Mouse (Mus musculus): ENCODE results near the gene Elmo1. TPM values are rescaled to one million over a fixed set of nuclear protein-coding genes. Genes with fewer than 3 reads are reported as not detected.

Gene Elmo1
- polyA plus RNA-seq, 1 experiment from 2014 or later, result 17.4 TPM

DNA sequence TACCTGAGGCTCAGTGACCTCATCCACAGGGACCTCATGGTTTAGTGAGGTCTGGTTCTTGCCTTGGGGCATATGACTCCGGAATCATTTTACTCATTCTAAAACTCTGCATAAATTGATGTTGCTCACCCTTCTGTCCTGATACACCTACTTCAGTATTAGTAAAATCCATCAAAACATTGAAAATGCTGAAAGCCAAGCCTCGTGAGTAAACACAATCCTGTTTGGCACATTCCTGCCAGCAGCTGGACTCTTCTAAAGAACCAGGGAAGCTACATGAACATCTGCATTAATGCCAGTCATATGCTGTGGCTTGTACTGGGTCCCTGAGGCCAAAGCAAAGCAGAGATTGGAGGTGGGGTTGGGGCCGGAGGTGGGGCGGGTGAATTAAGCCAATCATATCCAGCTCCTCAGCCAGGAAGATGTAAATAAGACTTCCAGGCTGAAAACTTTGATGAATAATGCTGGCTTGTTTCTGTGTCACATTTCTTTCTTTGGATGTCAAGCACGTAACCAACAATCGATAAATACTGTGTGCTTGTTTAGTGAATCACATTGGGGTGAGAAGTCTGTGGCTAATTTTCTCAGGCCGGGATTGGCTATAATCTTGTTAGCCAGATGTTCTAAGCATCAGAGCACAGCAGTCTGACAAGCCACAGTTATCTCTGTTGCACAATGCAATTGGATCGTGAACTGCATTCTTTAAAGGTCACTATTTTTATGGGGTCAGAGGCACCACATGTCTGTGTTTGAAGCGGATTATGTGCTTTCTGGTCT lies 24.9 kb downstream of the Elmo1 start:
- Histone ChIP-seq H3K4me1 (peaks cover 11% of the 10 kb centered on the region; the same call in 1 of the 2 replicates), H3K4me3 (no peak overlapping the region), H3K36me3 (no peaks in the 10 kb centered on the region), H3K4me2 (no peak overlapping the region), H3K9ac (no peak overlapping the region), H3K9me3 (no peaks in the 10 kb centered on the region), H3K27me3 (no peaks in the 10 kb centered on the region), H3K27ac (no peak overlapping the region)
- WGBS, result 32% methylated on average over 9 of the region's 9 CpGs
- no peak for ATAC-seq (ENCODE audit: insufficient number of reproducible peaks, low FRiP score, low TSS enrichment, low read depth)

DNA sequence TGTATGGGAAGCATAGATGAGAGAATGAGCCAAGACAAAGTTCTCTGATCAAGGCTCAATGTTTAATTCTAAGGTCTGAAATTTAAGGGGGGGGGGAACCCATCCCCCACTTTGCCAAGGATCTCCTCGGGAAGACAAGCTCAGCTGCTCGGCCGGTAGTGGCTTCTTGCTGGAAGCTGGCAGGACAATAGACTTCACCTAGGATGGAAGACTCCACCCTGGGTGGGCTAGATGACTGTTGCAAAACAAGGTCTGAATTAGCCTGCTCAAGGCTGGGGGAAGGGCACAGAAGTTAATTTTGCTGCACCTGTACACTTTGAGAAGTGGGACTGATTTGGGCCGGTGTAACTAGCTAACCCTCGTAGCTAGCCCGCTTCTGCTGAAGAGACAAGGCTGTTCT lies 25.6 kb downstream of the Elmo1 start:
- 58% methylated on average over 6 of the region's 6 CpGs for WGBS
- no peak for ATAC-seq (ENCODE audit: insufficient number of reproducible peaks, low FRiP score, low TSS enrichment, low read depth)
- Histone ChIP-seq H3K9me3 (no peaks in the 10 kb centered on the region), H3K9ac (no peak overlapping the region), H3K36me3 (no peaks in the 10 kb centered on the region), H3K27me3 (no peaks in the 10 kb centered on the region), H3K4me3 (no peak overlapping the region), H3K4me1 (0 out of 2 replicates have a peak, but pooled peaks cover 7% of the 10 kb centered on the region), H3K4me2 (no peak overlapping the region), H3K27ac (no peak overlapping the region)

DNA sequence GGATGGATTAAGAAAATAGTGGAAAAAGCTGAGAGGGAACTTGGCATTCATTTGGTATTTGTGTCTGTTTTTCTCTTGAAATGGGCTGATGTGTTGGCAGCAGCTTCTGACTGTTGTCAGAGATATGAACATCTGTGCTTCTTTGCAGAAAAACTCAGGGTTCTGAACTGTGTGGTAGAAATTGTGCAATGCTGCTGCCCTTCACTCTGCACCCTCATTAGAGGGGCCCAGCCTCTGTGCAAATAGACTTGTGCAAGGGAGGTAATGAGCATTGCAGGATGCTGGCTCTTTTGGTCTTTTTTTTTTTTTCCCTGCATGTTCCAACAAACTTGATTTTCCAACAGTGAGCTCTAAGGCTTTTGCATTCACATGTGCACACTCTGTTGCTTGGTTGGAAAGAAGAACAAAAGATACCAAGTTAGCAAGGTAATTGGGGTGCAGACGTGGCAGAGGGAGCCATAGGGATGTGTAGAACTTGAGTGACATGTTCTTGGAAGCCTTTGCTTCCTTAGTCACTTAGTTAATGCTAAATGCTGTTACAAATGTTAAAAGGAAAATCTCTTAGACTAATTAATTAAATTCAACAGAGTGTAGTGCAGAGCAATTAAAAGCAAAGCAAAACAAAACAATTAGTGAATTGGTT lies 26.6 kb downstream of the Elmo1 start:
- Histone ChIP-seq H3K4me3 (no peak overlapping the region), H3K27me3 (no peaks in the 10 kb centered on the region), H3K36me3 (no peaks in the 10 kb centered on the region), H3K4me1 (0 out of 2 replicates have a peak, but pooled peaks cover 7% of the 10 kb centered on the region), H3K4me2 (no peak overlapping the region), H3K9ac (no peak overlapping the region), H3K27ac (no peak overlapping the region), H3K9me3 (no peaks in the 10 kb centered on the region)
- WGBS, result 33% methylated on average over 1 of the region's 1 CpGs
- no peak for ATAC-seq (ENCODE audit: insufficient number of reproducible peaks, low FRiP score, low TSS enrichment, low read depth)

DNA sequence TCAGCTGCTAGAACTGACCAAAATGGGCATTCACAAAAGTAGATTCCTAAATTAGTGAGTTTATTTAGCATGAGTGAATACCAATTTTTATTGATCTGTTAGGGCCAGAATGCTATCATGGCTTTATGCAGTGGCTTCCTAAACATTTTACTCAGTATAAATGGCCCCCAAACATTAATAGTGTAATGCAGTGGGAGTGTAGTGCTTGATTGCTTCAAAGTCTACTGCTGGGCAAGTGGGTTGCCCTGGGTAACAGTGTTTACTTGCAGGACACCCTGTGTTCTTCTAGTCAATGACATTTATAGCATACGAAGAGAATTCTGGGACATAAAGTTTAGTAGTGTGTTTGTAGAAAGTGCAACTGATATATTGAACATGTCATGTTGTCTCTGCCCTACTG lies 27.3 kb downstream of the Elmo1 start:
- H3K4me3 ChIP-seq, result no peak overlapping the region
- no peaks in the 10 kb centered on the region for H3K9me3 ChIP-seq
- no peak overlapping the region for H3K27ac ChIP-seq
- WGBS, result 70% methylated on average over 1 of the region's 1 CpGs
- H3K4me2 ChIP-seq, result no peak overlapping the region
- H3K36me3 ChIP-seq, result no peaks in the 10 kb centered on the region
- no peak for ATAC-seq (ENCODE audit: insufficient number of reproducible peaks, low FRiP score, low TSS enrichment, low read depth)
- H3K27me3 ChIP-seq, result no peaks in the 10 kb centered on the region
- 0 out of 2 replicates have a peak, but pooled peaks cover 7% of the 10 kb centered on the region for H3K4me1 ChIP-seq
- H3K9ac ChIP-seq, result no peak overlapping the region

DNA sequence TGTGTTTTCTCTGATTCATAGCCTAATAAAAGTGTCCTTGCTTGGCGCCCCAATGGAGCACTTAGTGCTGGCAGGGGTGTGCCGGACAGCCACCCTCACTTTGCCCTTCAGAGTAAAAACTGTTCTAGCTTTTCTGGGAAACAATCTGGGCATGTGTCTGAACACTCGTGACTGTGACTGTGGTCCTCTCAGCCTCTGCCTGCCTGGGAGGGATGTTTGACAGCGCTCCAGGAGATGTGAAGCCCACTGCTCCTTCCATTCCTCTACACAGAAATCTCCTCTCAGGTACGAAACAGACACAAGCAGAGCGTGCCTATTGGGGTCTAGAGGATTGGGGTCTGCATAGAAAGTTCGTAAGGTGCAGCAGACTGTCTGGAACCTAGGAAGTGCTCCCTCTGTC lies 28.5 kb downstream of the Elmo1 start:
- Histone ChIP-seq H3K27me3 (no peaks in the 10 kb centered on the region), H3K4me3 (no peak overlapping the region), H3K36me3 (no peaks in the 10 kb centered on the region), H3K4me2 (no peak overlapping the region), H3K4me1 (0 out of 2 replicates have a peak, but pooled peaks cover 7% of the 10 kb centered on the region), H3K9ac (no peak overlapping the region), H3K27ac (no peak overlapping the region), H3K9me3 (no peaks in the 10 kb centered on the region)
- ATAC-seq (ENCODE audit: insufficient number of reproducible peaks, low FRiP score, low TSS enrichment, low read depth), result no peak
- 79% methylated on average over 7 of the region's 7 CpGs for WGBS

DNA sequence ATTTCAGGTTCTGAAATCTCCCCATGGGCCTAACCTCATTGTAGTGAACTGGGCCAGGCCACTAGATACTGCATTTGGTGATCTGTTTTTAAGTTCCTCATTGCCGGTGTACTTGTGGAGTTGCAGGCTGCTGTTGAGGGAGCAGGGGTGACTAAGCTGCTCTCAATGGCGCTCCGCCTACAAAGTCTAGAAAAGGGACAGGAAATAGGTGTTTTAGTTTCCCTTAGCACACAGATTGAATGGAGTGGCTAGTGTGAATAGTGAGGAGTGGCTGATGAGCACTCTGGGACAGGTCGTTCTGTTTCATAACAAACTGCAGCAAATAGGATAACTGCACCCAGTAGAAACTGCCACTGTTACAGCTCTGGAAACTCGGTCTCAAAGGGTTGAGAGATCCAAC lies 30.3 kb downstream of the Elmo1 start:
- Histone ChIP-seq H3K27me3 (no peaks in the 10 kb centered on the region), H3K36me3 (no peaks in the 10 kb centered on the region), H3K9ac (no peak overlapping the region), H3K4me1 (0 out of 2 replicates have a peak, but pooled peaks cover 5% of the 10 kb centered on the region), H3K27ac (no peak overlapping the region), H3K4me3 (no peak overlapping the region), H3K9me3 (no peaks in the 10 kb centered on the region), H3K4me2 (no peak overlapping the region)
- no peak for ATAC-seq (ENCODE audit: insufficient number of reproducible peaks, low FRiP score, low TSS enrichment, low read depth)
- WGBS, result 71% methylated on average over 5 of the region's 5 CpGs

DNA sequence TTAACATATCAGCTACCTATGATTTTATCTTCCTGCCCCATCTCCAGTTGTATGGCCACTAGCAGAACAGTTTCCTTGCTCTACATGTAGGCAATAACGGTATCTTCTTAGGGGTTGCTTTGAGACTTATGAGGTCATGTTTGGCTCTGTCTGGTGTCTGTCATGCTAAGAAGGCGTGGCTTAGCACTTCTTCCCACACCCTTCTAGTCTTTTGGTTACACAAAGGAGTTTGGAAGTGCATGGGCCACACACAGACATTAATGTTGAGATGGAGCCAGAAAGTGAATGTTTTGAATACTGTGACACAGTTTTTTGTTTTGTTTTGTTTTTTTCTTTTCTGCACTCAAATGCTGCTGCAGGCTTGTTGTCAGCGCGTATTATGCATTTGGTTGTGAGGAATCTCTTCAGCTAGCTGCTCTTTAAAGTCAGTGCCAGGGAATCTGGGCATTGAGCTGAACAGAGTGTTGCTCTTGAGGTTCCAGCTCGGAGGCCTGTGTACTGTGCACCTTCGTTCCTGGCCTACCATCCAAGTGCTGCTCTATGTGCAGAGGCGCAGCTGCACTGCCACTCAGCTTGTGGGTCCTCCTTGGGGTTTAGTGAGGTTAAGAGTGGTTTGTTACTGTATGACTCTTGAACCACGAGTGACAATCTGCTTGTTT lies 31.1 kb downstream of the Elmo1 start:
- H3K9ac ChIP-seq, result no peak overlapping the region
- H3K4me2 ChIP-seq, result no peak overlapping the region
- 80% methylated on average over 8 of the region's 8 CpGs for WGBS
- no peaks in the 10 kb centered on the region for H3K9me3 ChIP-seq
- no peaks in the 10 kb centered on the region for H3K36me3 ChIP-seq
- no peaks in the 10 kb centered on the region for H3K27me3 ChIP-seq
- H3K4me3 ChIP-seq, result no peak overlapping the region
- 0 out of 2 replicates have a peak, but pooled peaks cover 3% of the 10 kb centered on the region for H3K4me1 ChIP-seq
- H3K27ac ChIP-seq, result no peak overlapping the region; the same call in 1 of the 2 replicates
- ATAC-seq (ENCODE audit: insufficient number of reproducible peaks, low FRiP score, low TSS enrichment, low read depth), result no peak

DNA sequence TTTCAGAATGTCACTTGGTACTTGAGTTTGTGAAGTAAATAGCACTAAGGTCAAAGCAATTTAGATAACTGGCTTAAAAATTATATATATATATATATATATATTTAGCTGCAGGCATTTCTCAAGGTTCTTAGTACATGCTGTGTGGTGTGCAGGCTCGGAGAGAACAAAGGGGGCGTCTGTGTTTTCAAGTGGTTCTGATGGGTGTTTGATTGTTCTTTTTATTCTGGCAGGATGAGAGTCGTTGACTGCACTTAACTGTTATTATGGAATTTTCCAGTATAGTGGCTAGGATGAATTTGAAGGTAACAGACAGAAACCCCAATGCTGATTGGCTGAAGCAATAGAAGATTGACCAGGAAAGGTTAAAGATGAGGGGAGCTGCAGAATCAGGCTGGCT lies 33.6 kb downstream of the Elmo1 start:
- WGBS, result 51% methylated on average over 3 of the region's 3 CpGs
- H3K9me3 ChIP-seq, result no peaks in the 10 kb centered on the region
- no peaks in the 10 kb centered on the region for H3K27me3 ChIP-seq
- H3K4me1 ChIP-seq, result no peaks in the 10 kb centered on the region
- no peak overlapping the region for H3K9ac ChIP-seq
- no peaks in the 10 kb centered on the region for H3K36me3 ChIP-seq
- no peak overlapping the region for H3K27ac ChIP-seq
- no peak for ATAC-seq (ENCODE audit: insufficient number of reproducible peaks, low FRiP score, low TSS enrichment, low read depth)
- H3K4me3 ChIP-seq, result no peak overlapping the region
- no peak overlapping the region for H3K4me2 ChIP-seq

DNA sequence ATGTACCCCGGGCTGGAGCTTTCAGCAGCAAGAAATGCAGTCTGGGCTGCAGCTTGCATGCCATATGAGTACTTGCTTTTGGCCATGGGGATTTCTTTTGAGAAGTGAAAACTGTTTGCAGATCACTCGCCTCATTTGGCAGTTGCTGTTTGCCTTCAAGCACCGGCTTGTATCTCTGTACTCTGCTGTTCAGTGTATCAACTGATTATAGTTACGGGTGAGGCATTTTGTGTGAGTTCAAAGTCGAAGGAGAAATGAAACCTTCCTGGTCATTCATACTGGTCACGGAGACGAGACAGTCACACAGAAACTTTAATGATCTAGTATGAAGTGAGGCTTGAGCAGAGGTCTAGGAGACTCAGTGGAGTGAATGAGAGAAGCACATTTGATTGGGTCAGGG lies 34.6 kb downstream of the Elmo1 start:
- Histone ChIP-seq H3K27ac (no peak overlapping the region), H3K4me2 (no peak overlapping the region), H3K9ac (no peak overlapping the region), H3K4me3 (no peak overlapping the region), H3K27me3 (no peaks in the 10 kb centered on the region), H3K36me3 (no peaks in the 10 kb centered on the region), H3K4me1 (no peaks in the 10 kb centered on the region), H3K9me3 (no peaks in the 10 kb centered on the region)
- ATAC-seq (ENCODE audit: insufficient number of reproducible peaks, low FRiP score, low TSS enrichment, low read depth), result no peak
- WGBS, result 45% methylated on average over 7 of the region's 7 CpGs

DNA sequence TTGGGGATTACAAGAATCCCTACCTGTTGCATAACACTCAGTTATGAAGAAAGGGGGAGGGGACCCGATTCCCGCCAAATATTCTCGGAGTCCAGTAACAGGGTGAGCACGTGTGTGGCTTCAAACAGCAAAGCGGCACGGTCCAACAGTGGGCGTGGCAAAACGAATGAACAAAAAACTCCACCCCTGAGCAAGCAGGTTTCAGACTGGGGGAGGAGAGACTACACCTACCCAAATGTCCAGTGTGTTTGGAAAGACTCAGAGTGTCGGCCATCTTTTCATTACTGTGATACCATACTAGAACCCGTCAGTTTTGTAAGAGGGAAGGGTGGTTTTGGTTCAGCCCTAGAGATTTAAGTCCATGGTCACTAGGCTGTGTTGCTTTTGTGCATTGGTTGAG lies 35.4 kb downstream of the Elmo1 start:
- Histone ChIP-seq H3K4me3 (no peak overlapping the region), H3K9ac (no peak overlapping the region), H3K36me3 (no peaks in the 10 kb centered on the region), H3K4me1 (no peaks in the 10 kb centered on the region), H3K4me2 (no peak overlapping the region), H3K27me3 (no peaks in the 10 kb centered on the region), H3K27ac (no peak overlapping the region), H3K9me3 (no peaks in the 10 kb centered on the region)
- WGBS, result 83% methylated on average over 10 of the region's 10 CpGs
- ATAC-seq (ENCODE audit: insufficient number of reproducible peaks, low FRiP score, low TSS enrichment, low read depth), result no peak

DNA sequence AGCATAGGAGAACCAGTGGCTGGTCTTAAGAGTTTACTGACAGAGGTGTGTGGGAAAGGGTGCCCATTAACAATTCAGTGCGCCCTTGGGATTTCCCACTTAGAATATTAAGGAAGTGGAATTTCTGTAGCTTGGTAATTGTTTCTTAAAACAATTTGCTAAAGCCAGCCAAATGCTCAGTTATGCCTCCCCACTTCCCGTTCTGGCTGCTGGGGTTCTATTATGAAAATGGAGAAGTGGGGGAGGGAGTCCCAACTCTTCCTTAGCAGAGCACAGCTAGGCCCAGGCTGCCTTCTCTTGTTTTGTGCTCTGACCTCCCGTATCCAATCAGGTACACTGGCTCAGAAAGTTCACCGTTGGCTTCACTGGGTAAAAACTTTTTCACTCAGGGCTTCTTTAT lies 37.2 kb downstream of the Elmo1 start:
- Histone ChIP-seq H3K4me2 (no peak overlapping the region), H3K9me3 (no peaks in the 10 kb centered on the region), H3K36me3 (no peaks in the 10 kb centered on the region), H3K27me3 (no peaks in the 10 kb centered on the region), H3K9ac (no peak overlapping the region), H3K27ac (no peak overlapping the region), H3K4me1 (no peaks in the 10 kb centered on the region), H3K4me3 (no peak overlapping the region)
- ATAC-seq (ENCODE audit: insufficient number of reproducible peaks, low FRiP score, low TSS enrichment, low read depth), result no peak
- 59% methylated on average over 4 of the region's 4 CpGs for WGBS

DNA sequence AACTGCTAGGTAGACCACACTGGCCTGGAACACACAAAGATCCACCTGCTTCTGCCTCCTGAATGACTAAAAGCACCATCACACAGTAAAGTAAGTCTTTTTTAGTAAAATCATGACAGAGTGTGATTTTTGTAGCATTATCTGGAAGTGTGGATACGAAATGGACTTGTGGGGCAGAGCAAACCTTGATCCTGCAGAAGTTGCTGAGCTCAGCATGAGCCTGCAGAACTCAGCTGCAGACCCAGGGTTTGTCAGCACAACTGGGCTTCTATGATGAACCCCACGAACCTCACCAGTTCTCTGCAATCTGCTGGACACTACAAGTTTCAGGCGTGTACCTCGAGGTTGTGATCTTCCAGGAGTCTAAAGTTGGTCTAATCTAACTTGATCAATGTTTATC lies 37.7 kb downstream of the Elmo1 start:
- Histone ChIP-seq H3K9ac (no peak overlapping the region), H3K4me3 (no peak overlapping the region), H3K36me3 (no peaks in the 10 kb centered on the region), H3K27me3 (no peaks in the 10 kb centered on the region), H3K4me2 (no peak overlapping the region), H3K9me3 (no peaks in the 10 kb centered on the region), H3K27ac (no peak overlapping the region), H3K4me1 (no peaks in the 10 kb centered on the region; the same call in 1 of the 2 replicates)
- ATAC-seq (ENCODE audit: insufficient number of reproducible peaks, low FRiP score, low TSS enrichment, low read depth), result no peak
- 74% methylated on average over 4 of the region's 4 CpGs for whole genome bisulfite sequencing
